Mouse (Mus musculus): ENCODE data around the gene Faap20.

DNA sequence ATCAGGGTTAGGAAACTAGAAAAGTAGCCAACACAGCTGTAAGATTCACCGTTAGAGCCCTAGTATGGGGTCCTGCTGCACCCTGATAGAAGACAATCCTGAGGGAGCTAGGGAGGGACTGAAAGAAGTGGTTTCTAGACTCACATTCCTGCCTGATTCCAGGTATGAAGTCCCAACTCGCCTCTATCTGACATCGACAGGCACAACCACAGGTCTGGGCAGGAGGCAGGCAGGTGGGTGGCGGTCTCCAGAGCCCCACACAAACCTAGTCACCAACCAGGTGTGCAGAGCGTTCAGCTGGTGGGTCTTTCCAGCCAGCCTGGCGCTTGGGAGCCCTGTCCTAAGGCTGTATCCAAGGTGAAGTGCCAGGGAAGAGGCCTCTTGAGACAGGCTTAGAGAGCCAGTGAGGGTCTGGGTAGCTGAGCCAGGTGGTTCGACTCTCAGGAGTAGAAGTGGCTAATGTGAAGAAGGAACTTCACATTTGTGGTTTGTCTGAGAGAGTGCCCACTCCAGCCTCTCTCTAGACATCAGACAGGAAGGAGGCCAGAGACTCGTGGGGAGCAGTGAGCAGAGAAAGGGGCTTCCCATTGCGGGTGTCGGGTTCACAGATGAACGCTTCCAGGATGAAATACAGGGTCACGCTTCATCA is 12.7 kb upstream of the Faap20 start:
- TF ChIP-seq CTCF (IDR thresholded peaks at IDR 0.05 in 2 of 3, conservative IDR thresholded peaks at IDR 0.05 in 1 of 3; ENCODE audit: control insufficient read depth in 1 of 3, insufficient read depth in 1 of 3, low read depth in 2 of 3, low read length in 3 of 3, poor library complexity in 1 of 3, severe bottlenecking in 1 of 3) (no peak), RAD21 (IDR thresholded peaks at IDR 0.05; ENCODE audit: low read depth, low read length) (no peak), USF2 (IDR thresholded peaks at IDR 0.05; ENCODE audit: borderline replicate concordance in 1 of 2, insufficient read depth in 1 of 2, low read depth in 1 of 2, low read length in 2 of 2) (no peak), GATA1 (IDR thresholded peaks at IDR 0.05; ENCODE audit: low read depth, low read length) (no peak), CHD2 (IDR thresholded peaks at IDR 0.05; ENCODE audit: low read length) (no peak), SIN3A (IDR thresholded peaks at IDR 0.05; ENCODE audit: low read length) (no peak), TAL1 (IDR thresholded peaks at IDR 0.05; ENCODE audit: low read length) (no peak), JUND (IDR thresholded peaks at IDR 0.05; ENCODE audit: low read depth, low read length) (no peak), POLR2A (IDR thresholded peaks at IDR 0.05; ENCODE audit: control insufficient read depth in 1 of 2, insufficient read depth in 1 of 2, low read depth in 1 of 2, low read length in 2 of 2, poor library complexity in 1 of 2) (no peak), EP300 (IDR thresholded peaks at IDR 0.05; ENCODE audit: low read depth in 1 of 2, low read length in 2 of 2) (no peak), MAFK (IDR thresholded peaks at IDR 0.05; ENCODE audit: borderline replicate concordance, low read depth, low read length) (no peak), NRF1 (IDR thresholded peaks at IDR 0.05; ENCODE audit: insufficient read depth, low read depth, low read length, poor library complexity, severe bottlenecking) (no peak), E2F4 (IDR thresholded peaks at IDR 0.05; ENCODE audit: borderline replicate concordance, low read depth, low read length) (no peak), TBP (IDR thresholded peaks at IDR 0.05; ENCODE audit: low read depth, low read length) (no peak)

All from MEL (cell line).